Mouse (Mus musculus): Measurements from ENCODE around the gene Cs. TPM values are rescaled to one million over a fixed set of nuclear protein-coding genes. Genes with fewer than 3 reads are reported as not detected.
"Not testable (repeated sequence)": the region's sequence is repeated elsewhere in the genome, so short reads cannot be mapped to it uniquely, and the experiment has no call there.

Cs gene
- 171 TPM in 2 replicates for polyA plus RNA-seq (2015; fragmentation: Nextera tagmentation; extraction: Ambion mirVana)

DNA sequence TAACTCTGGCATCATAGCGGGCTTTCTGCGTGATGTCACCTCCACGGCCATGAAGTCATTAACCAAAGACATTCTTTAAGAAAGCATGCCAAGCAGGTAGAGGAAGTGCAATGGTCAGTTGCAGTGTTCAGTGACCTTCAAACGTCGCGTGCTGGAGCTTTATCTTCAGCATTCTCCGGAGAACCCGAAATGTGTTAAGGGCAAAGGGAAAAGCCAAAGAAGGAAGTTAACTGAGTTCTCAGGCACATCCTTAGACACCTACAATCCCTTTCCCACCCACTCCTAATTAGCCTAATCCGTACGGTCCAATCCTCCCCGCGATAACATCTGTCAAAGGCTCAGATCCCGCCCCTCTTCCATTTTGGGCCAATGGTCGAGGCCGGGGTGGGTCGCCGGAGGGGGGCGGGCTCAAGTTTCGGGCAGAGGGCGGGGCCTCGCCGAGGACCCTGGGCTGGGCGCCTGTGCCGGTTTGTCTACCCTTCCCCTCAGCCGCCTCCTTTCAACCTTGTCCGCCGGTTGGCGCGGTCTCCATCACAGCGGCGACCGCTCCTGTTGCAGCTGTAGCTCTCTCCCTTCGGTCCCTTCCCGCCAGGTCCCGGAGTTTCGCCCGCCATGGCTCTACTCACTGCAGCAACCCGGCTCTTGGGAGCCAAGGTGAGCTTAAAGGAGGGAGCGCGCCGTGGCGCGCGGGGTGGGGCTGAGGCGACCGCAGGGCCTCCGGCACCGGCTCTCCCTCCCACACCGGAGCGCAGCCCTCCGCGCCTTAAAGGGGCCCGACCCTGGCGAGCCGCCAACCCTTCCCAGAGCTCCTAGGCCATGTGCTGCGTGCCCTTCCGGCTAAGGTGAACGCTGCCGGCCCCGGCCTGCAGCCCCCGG lies at the start of gene Cs:
Cs (plus strand) TSS at position 429 of the 876 bp plus-strand sequence.
- peak within 1 kb of the TSS; percentile 82 for H3K9ac ChIP-seq (ENCODE audit: low read length)
- H3K27me3 ChIP-seq (ENCODE audit: control insufficient read depth, insufficient read depth, low read depth, low read length): no peaks in the 10 kb centered on the region
- peak within 1 kb of the TSS; percentile 79 for H3K4me2 ChIP-seq (ENCODE audit: low read depth, low read length)
- WGBS: 1% methylated on average over 60 of the region's 61 CpGs
- H3K4me3 ChIP-seq (ENCODE audit: low read length): peak within 1 kb of the TSS; percentile 74
- H3K9me3 ChIP-seq (ENCODE audit: control insufficient read depth, low read length): no peaks in the 10 kb centered on the region
- peak within 1 kb of the TSS; percentile 94 for H3K27ac ChIP-seq (ENCODE audit: low read length)
- H3K4me1 ChIP-seq (replicated peaks; ENCODE audit: control insufficient read depth, insufficient read depth, low read length): peaks cover 9% of the 10 kb centered on the region
- H3K36me3 ChIP-seq (ENCODE audit: control insufficient read depth, insufficient read depth, low read length): no peaks in the 10 kb centered on the region
- peak; percentile 99 for ATAC-seq (ENCODE audit: low read depth)

DNA sequence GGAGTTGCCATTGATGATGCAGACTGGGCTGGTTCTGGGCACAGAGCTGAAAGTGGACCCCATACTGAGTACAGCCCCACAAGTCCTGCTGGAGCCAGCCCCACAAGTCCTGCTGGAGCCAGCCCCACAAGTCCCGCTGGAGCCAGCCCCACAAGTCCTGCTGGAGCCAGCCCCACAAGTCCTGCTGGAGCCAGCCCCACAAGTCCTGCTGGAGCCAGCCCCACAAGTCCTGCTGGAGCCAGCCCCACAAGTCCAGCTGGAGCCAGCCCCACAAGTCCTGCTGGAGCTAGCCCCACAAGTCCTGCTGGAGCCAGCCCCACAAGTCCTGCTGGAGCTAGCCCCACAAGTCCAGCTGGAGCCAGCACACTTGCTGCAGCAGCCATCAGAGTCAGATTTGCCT lies 46.9 kb upstream of the Cs start:
- H3K36me3 ChIP-seq (ENCODE audit: control insufficient read depth, insufficient read depth, low read length); H3K4me2 ChIP-seq (ENCODE audit: low read depth, low read length); H3K9ac ChIP-seq (ENCODE audit: low read length); H3K4me3 ChIP-seq (ENCODE audit: low read length); H3K27me3 ChIP-seq (ENCODE audit: control insufficient read depth, insufficient read depth, low read depth, low read length); H3K4me1 ChIP-seq (replicated peaks; ENCODE audit: control insufficient read depth, insufficient read depth, low read length); H3K9me3 ChIP-seq (ENCODE audit: control insufficient read depth, low read length); H3K27ac ChIP-seq (ENCODE audit: low read length); ATAC-seq (ENCODE audit: low read depth): not testable (repeated sequence)
- WGBS: 82% methylated on average over 1 of the region's 1 CpGs

DNA sequence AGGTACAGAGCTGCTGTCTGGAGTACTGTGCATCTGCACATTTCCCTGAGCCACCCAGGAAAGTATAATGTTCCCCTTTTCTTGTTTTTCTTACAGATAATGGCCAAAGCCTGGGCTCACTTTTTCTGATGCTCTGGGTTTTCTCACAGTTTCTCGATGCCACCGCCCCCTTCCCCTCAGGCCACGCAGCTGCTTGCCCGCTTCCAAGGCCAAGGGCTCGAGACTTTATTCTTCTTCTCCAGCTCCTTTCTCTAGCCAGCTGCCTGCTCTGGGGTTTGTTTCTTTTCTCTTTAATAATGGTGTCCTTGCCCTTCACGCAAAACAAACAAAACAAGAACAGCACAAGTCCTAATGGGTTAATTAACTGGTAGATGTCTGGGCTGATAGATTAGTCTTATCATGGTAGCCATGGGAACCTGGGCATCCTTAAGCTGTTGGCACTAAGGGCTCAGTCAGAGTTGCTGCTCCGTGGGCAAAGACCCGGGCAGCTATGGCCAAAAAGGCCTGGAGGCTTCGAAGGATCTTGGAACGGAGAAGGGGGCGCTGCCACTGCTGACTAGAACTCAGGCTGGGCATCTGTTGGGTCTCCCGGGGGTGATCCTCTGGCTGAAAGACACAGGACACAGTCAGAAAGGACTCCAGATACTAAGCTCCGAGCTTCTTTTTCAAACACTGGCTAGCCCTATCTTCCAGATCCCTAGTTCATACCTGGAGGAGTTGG lies 41.0 kb upstream of the Cs start:
- H3K4me2 ChIP-seq (ENCODE audit: low read depth, low read length): no peak overlapping the region
- H3K36me3 ChIP-seq (ENCODE audit: control insufficient read depth, insufficient read depth, low read length): peaks cover 2% of the 10 kb centered on the region
- no peaks in the 10 kb centered on the region for H3K27me3 ChIP-seq (ENCODE audit: control insufficient read depth, insufficient read depth, low read depth, low read length)
- 67% methylated on average over 13 of the region's 13 CpGs for WGBS
- no peak overlapping the region for H3K9ac ChIP-seq (ENCODE audit: low read length)
- no peak for ATAC-seq (ENCODE audit: low read depth)
- H3K27ac ChIP-seq (ENCODE audit: low read length): no peak overlapping the region
- H3K4me3 ChIP-seq (ENCODE audit: low read length): no peak overlapping the region
- H3K9me3 ChIP-seq (ENCODE audit: control insufficient read depth, low read length): no peaks in the 10 kb centered on the region
- H3K4me1 ChIP-seq (replicated peaks; ENCODE audit: control insufficient read depth, insufficient read depth, low read length): peaks cover 9% of the 10 kb centered on the region

DNA sequence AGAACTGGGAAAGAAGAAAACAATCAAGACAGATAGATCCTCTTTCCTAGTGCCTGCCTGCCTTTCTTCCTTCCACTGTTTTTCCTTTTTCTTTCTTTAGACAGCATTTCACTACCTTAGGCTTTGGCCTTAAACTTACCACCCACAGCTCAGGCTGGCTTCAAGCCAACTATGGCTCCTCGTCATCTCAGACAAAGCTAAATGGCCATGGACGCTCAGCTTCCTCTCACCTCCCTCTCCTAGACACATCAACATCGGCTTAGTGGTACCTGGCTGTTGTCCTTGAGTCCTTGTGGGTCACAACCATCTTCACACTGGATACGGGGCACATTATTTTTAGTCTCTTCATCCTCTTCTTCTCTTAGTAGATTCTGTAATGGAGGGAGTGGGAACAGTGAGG lies 40.3 kb upstream of the Cs start:
- 0 out of 2 replicates have a peak overlapping the region, but pooled peaks have one; percentile 25 for H3K9ac ChIP-seq (ENCODE audit: low read length)
- peaks cover 10% of the 10 kb centered on the region for H3K4me1 ChIP-seq (replicated peaks; ENCODE audit: control insufficient read depth, insufficient read depth, low read length)
- no peak overlapping the region for H3K4me2 ChIP-seq (ENCODE audit: low read depth, low read length)
- no peak overlapping the region for H3K4me3 ChIP-seq (ENCODE audit: low read length)
- H3K27ac ChIP-seq (ENCODE audit: low read length): no peak overlapping the region
- H3K36me3 ChIP-seq (ENCODE audit: control insufficient read depth, insufficient read depth, low read length): no peaks in the 10 kb centered on the region
- no peak for ATAC-seq (ENCODE audit: low read depth)
- 46% methylated on average over 4 of the region's 4 CpGs for WGBS
- H3K27me3 ChIP-seq (ENCODE audit: control insufficient read depth, insufficient read depth, low read depth, low read length): no peaks in the 10 kb centered on the region
- H3K9me3 ChIP-seq (ENCODE audit: control insufficient read depth, low read length): no peaks in the 10 kb centered on the region

DNA sequence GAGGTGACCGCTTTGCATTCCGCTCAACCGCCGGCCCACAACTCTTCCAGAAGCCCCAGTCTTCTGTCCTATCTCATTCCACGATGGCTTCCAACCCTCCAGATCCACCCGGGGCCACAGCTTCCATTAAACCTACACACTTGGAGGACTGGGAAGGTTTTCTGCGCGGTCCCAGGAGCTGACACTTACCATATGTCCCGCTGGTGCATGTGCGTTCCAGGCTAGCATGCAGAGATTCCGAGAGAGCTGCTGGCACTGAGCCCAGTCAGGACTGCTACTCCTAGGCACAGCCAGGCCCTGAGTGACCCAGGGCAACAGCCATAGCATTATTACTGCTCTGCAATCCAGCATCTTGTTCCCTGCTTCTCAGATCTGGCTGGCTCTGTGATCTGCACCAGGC lies 39.9 kb upstream of the Cs start:
- ATAC-seq (ENCODE audit: low read depth): peak; percentile 86
- no peak overlapping the region for H3K4me3 ChIP-seq (ENCODE audit: low read length)
- H3K27ac ChIP-seq (ENCODE audit: low read length): no peak overlapping the region
- H3K4me2 ChIP-seq (ENCODE audit: low read depth, low read length): no peak overlapping the region
- H3K9ac ChIP-seq (ENCODE audit: low read length): 0 out of 2 replicates have a peak overlapping the region, but pooled peaks have one; percentile 25
- H3K4me1 ChIP-seq (replicated peaks; ENCODE audit: control insufficient read depth, insufficient read depth, low read length): peaks cover 13% of the 10 kb centered on the region
- 57% methylated on average over 11 of the region's 11 CpGs for WGBS
- H3K9me3 ChIP-seq (ENCODE audit: control insufficient read depth, low read length): no peaks in the 10 kb centered on the region
- no peaks in the 10 kb centered on the region for H3K27me3 ChIP-seq (ENCODE audit: control insufficient read depth, insufficient read depth, low read depth, low read length)
- H3K36me3 ChIP-seq (ENCODE audit: control insufficient read depth, insufficient read depth, low read length): no peaks in the 10 kb centered on the region

DNA sequence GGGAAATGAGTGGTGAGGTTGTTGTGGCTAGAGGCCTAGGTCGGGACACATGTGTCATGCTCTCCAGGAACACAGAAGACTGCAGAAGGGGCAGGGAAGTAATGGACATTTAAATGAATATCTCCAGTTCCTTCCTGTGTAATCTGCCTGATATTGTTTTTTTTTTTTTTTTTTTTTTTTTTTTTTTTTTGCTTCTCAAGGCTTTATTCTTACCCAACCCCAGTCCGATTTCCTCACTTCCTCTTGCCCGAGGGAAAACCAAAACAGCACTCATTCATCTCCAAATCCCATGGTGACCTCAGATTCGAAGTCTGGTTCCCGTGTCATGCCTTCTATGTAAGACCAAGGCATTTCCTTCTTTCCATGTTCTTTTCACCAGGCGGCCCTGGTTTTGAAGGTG lies 39.3 kb upstream of the Cs start:
- no peaks in the 10 kb centered on the region for H3K27me3 ChIP-seq (ENCODE audit: control insufficient read depth, insufficient read depth, low read depth, low read length)
- no peaks in the 10 kb centered on the region for H3K36me3 ChIP-seq (ENCODE audit: control insufficient read depth, insufficient read depth, low read length)
- H3K4me2 ChIP-seq (ENCODE audit: low read depth, low read length): no peak overlapping the region
- ATAC-seq (ENCODE audit: low read depth): no peak
- H3K9ac ChIP-seq (ENCODE audit: low read length): no peak overlapping the region
- no peaks in the 10 kb centered on the region for H3K9me3 ChIP-seq (ENCODE audit: control insufficient read depth, low read length)
- 61% methylated on average over 6 of the region's 6 CpGs for WGBS
- H3K27ac ChIP-seq (ENCODE audit: low read length): no peak overlapping the region
- peaks cover 13% of the 10 kb centered on the region for H3K4me1 ChIP-seq (replicated peaks; ENCODE audit: control insufficient read depth, insufficient read depth, low read length)
- no peak overlapping the region for H3K4me3 ChIP-seq (ENCODE audit: low read length)

DNA sequence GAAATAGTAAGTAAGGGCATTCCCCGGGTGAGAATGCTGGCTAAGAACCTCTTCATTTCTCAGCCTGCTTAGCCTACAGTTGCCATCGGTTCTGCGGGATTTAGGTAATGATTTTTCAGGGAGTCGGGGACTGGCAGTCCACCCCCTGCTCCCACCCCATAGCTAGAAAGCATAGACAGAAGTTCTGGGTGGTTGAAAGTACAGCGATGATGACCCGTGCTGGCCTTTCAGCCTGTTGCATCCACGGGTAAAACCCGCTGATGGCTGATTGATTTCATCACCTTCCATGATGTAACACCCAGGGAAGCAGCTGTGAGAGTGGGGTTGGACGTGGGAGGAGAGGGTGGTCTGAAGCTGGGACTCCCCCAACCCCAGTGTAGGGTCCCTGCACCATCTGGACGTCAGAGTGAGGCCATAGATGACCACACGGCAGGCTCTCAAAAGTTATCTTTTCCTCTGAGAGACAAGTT lies 38.8 kb upstream of the Cs start, which contains the start of gene Il23a:
Il23a (minus strand) TSS at position 51 of the 470 bp plus-strand sequence.
- peaks cover 13% of the 10 kb centered on the region for H3K4me1 ChIP-seq (replicated peaks; ENCODE audit: control insufficient read depth, insufficient read depth, low read length)
- H3K9ac ChIP-seq (ENCODE audit: low read length): 0 out of 2 replicates have a peak within 1 kb of the TSS, but pooled peaks have one; percentile 25
- H3K9me3 ChIP-seq (ENCODE audit: control insufficient read depth, low read length): no peaks in the 10 kb centered on the region
- H3K27me3 ChIP-seq (ENCODE audit: control insufficient read depth, insufficient read depth, low read depth, low read length): no peaks in the 10 kb centered on the region
- H3K4me2 ChIP-seq (ENCODE audit: low read depth, low read length): no peak within 1 kb of the TSS
- H3K27ac ChIP-seq (ENCODE audit: low read length): no peak within 1 kb of the TSS
- WGBS: 72% methylated on average over 11 of the region's 11 CpGs
- H3K36me3 ChIP-seq (ENCODE audit: control insufficient read depth, insufficient read depth, low read length): no peaks in the 10 kb centered on the region
- H3K4me3 ChIP-seq (ENCODE audit: low read length): no peak within 1 kb of the TSS
- no peak for ATAC-seq (ENCODE audit: low read depth)

DNA sequence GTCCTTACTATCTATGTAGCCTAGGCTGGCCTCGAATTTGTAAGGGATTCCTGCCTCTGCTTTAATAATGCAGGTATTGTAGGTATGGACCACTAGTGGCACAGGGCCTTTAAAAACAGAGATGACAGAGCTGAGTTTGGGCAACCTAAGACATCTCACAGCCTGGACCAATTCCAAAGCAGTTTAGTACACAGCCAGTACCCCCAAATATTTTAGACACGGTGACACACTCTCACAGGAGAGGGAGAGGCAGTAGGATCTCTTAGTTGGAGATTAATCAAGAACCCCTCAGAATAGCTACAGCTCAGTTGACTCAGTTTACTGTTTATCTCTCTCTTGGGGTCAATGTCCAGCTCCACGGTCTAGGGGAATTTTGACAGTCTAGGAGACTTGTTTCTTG lies 35.2 kb upstream of the Cs start:
- H3K4me3 ChIP-seq (ENCODE audit: low read length): peak overlapping the region; percentile 67
- WGBS: 36% methylated on average over 3 of the region's 3 CpGs
- no peaks in the 10 kb centered on the region for H3K27me3 ChIP-seq (ENCODE audit: control insufficient read depth, insufficient read depth, low read depth, low read length)
- peak overlapping the region; percentile 97 for H3K27ac ChIP-seq (ENCODE audit: low read length)
- no peak for ATAC-seq (ENCODE audit: low read depth)
- no peaks in the 10 kb centered on the region for H3K9me3 ChIP-seq (ENCODE audit: control insufficient read depth, low read length)
- H3K9ac ChIP-seq (ENCODE audit: low read length): peak overlapping the region; percentile 88
- peak overlapping the region; percentile 67 for H3K4me2 ChIP-seq (ENCODE audit: low read depth, low read length)
- no peaks in the 10 kb centered on the region for H3K36me3 ChIP-seq (ENCODE audit: control insufficient read depth, insufficient read depth, low read length)
- H3K4me1 ChIP-seq (replicated peaks; ENCODE audit: control insufficient read depth, insufficient read depth, low read length): peaks cover 16% of the 10 kb centered on the region

DNA sequence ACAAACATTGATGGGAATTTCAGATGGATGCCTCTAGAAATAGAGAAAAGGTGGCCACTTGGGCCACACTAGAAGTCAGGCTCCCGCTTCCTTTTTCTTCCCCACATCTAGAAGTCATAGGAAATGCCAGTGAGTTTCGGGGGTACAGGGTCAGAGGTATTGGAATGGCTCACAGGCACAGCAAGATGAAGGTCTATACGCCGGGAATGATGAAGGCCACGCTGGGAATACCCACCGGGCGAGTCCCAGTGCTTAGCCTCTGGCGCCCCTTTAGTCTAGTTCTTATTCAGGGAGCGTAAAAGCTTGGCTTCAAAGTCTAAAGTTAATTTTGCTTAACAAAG lies 34.8 kb upstream of the Cs start:
- Histone ChIP-seq H3K9ac (ENCODE audit: low read length) (peak overlapping the region; percentile 88), H3K36me3 (ENCODE audit: control insufficient read depth, insufficient read depth, low read length) (no peaks in the 10 kb centered on the region), H3K9me3 (ENCODE audit: control insufficient read depth, low read length) (no peaks in the 10 kb centered on the region), H3K4me3 (ENCODE audit: low read length) (peak overlapping the region; percentile 67), H3K4me2 (ENCODE audit: low read depth, low read length) (peak overlapping the region; percentile 67), H3K4me1 (replicated peaks; ENCODE audit: control insufficient read depth, insufficient read depth, low read length) (peaks cover 12% of the 10 kb centered on the region), H3K27me3 (ENCODE audit: control insufficient read depth, insufficient read depth, low read depth, low read length) (no peaks in the 10 kb centered on the region), H3K27ac (ENCODE audit: low read length) (peak overlapping the region; percentile 97)
- ATAC-seq (ENCODE audit: low read depth): peak; percentile 35
- under 1% methylated on average over 9 of the region's 9 CpGs for WGBS

All from lung, embryonic 16.5 days (tissue).